Mouse (Mus musculus) duodenum, adult 2 months (tissue): ENCODE measurements around the gene Ror2. TPM values are rescaled to one million over a fixed set of nuclear protein-coding genes. Genes with fewer than 3 reads are reported as not detected.

ENCODE experiments used
- polyA plus RNA-seq: library from polyadenylated mRNA; depleted of rRNA; stranded (reverse); fragments of >200 nt; gene quantifications from 2 replicates; pipeline ENCODE4 v1.2.3, GENCODE M21; 2012; ENCODE audit warnings: low replicate concordance; rRNA removed

Ror2 gene
- 6.8 and 10.7 TPM in 2 replicates for polyA plus RNA-seq

GRCm38 (mm10) chr13:53285756-53286361, at the start of gene Ror2:
TSS of gene Ror2 (minus strand) at chr13:53286124.

Other genes starting within 250 kb of the Ror2 start
- 11.4 and 13.6 TPM in 2 replicates for gene Sptlc1, start 91.3 kb upstream of the Ror2 start, polyA plus RNA-seq
- not detected in 2 replicates for gene Msx2, start 186.9 kb upstream of the Ror2 start, polyA plus RNA-seq